In the genomic region with DNA sequence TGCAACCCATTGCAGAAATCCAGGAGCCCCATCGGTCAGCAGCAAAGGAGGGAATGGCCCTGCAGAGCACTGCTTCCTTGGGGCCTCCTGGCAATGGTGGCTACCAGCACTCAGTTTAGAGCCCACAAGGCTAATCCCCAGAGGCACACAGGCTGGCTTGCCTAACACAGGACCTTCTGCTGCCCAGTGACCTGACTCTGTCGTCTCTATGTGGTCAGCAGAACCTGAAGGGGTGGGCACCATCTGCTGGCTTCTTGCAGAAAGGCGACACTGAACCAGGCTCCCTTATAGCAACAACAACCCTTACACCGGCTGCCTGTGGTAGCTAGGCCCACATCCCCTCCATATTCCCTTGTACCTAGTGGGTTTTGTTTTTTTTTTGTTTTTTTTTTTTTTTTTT, we compare ENCODE assay signal across 10 mouse cellular contexts. TPM values are rescaled to one million over a fixed set of nuclear protein-coding genes. Genes with fewer than 3 reads are reported as not detected.
DNase-seq lines count a peak whose midpoint lies in the region; ATAC-seq and TF ChIP-seq lines count a peak whose summit lies in the region.
"Had no signal": no experiment of that assay in that cellular context is flagged by ENCODE, and none has a peak within 500 bp of the region (broad histone marks: within the 10 kb centered on the region; RNA-seq: fewer than 3 reads in every experiment).

No protein-coding gene starts in this region.

- H3K27ac ChIP-seq in midbrain, embryonic 10.5 days (replicated peaks), result no peak overlapping the region
- H3K27ac ChIP-seq in midbrain, embryonic 11.5 days (ENCODE audit: low read depth, low read length), result no peak overlapping the region
- no peak overlapping the region for H3K27ac ChIP-seq in limb, embryonic 14.5 days (replicated peaks; ENCODE audit: low read depth, low read length)
- H3K27ac ChIP-seq in stomach, embryonic 16.5 days (ENCODE audit: low read length), result no peak overlapping the region
- H3K27ac ChIP-seq: liver, embryonic 15.5 days had no signal

- no peaks in the 10 kb centered on the region for H3K36me3 ChIP-seq in midbrain, embryonic 10.5 days
- H3K36me3 ChIP-seq in midbrain, embryonic 11.5 days (ENCODE audit: control insufficient read depth, insufficient read depth, low read length), result no peaks in the 10 kb centered on the region; the same call in 1 of the 2 replicates
- H3K36me3 ChIP-seq in limb, embryonic 14.5 days (ENCODE audit: control insufficient read depth, insufficient read depth, low read length), result no peaks in the 10 kb centered on the region
- H3K36me3 ChIP-seq in stomach, embryonic 16.5 days (ENCODE audit: control insufficient read depth, insufficient read depth, low read length), result no peaks in the 10 kb centered on the region
- H3K36me3 ChIP-seq: embryonic facial prominence, embryonic 13.5 days; liver, embryonic 15.5 days had no signal

- H3K27me3 ChIP-seq in midbrain, embryonic 10.5 days (ENCODE audit: low read depth, poor library complexity, severe bottlenecking), result peaks cover 10% of the 10 kb centered on the region; the same call in 1 of the 2 replicates
- H3K27me3 ChIP-seq in midbrain, embryonic 11.5 days (ENCODE audit: control insufficient read depth, insufficient read depth, low read length), result no peaks in the 10 kb centered on the region
- H3K27me3 ChIP-seq in limb, embryonic 14.5 days (ENCODE audit: control insufficient read depth, insufficient read depth, low read length), result no peaks in the 10 kb centered on the region
- H3K27me3 ChIP-seq in stomach, embryonic 16.5 days (ENCODE audit: control insufficient read depth, insufficient read depth, low read length), result no peaks in the 10 kb centered on the region
- H3K27me3 ChIP-seq: embryonic facial prominence, embryonic 13.5 days; liver, embryonic 15.5 days had no signal

- no peak for TF ChIP-seq POLR2A in limb, embryonic 14.5 days (IDR thresholded peaks at IDR 0.05; ENCODE audit: borderline replicate concordance, extremely low read depth, insufficient read depth, insufficient read length)

- WGBS in midbrain, embryonic 10.5 days, result 49% methylated on average over 4 of the region's 4 CpGs
- WGBS in midbrain, embryonic 11.5 days, result 33% methylated on average over 4 of the region's 4 CpGs
- 48% methylated on average over 4 of the region's 4 CpGs for WGBS in limb, embryonic 14.5 days
- 51% methylated on average over 4 of the region's 4 CpGs for WGBS in stomach, embryonic 16.5 days

- H3K9ac ChIP-seq in midbrain, embryonic 11.5 days (ENCODE audit: low read length), result no peak overlapping the region
- no peak overlapping the region for H3K9ac ChIP-seq in limb, embryonic 14.5 days (ENCODE audit: low read depth, low read length, severe bottlenecking)
- no peak overlapping the region for H3K9ac ChIP-seq in stomach, embryonic 16.5 days (ENCODE audit: low read length)
- H3K9ac ChIP-seq: embryonic facial prominence, embryonic 13.5 days; liver, embryonic 15.5 days had no signal

- H3K4me3 ChIP-seq in midbrain, embryonic 10.5 days, result no peak overlapping the region
- no peak overlapping the region for H3K4me3 ChIP-seq in midbrain, embryonic 11.5 days (ENCODE audit: low read depth, low read length)
- no peak overlapping the region for H3K4me3 ChIP-seq in limb, embryonic 14.5 days (replicated peaks; ENCODE audit: low read length)
- H3K4me3 ChIP-seq in stomach, embryonic 16.5 days (replicated peaks; ENCODE audit: low read length), result no peak overlapping the region
- H3K4me3 ChIP-seq: embryonic facial prominence, embryonic 13.5 days; liver, embryonic 15.5 days had no signal

- no peak overlapping the region for H3K4me2 ChIP-seq in midbrain, embryonic 11.5 days
- H3K4me2 ChIP-seq in limb, embryonic 14.5 days (replicated peaks; ENCODE audit: low read depth, low read length, severe bottlenecking), result no peak overlapping the region
- H3K4me2 ChIP-seq in stomach, embryonic 16.5 days (ENCODE audit: low read depth, low read length), result no peak overlapping the region
- H3K4me2 ChIP-seq: liver, embryonic 15.5 days had no signal

- H3K4me1 ChIP-seq in midbrain, embryonic 10.5 days, result peaks cover 17% of the 10 kb centered on the region
- no peaks in the 10 kb centered on the region; the same call in 1 of the 2 replicates for H3K4me1 ChIP-seq in midbrain, embryonic 11.5 days (ENCODE audit: control insufficient read depth, insufficient read depth, low read length)
- peaks cover 3% of the 10 kb centered on the region for H3K4me1 ChIP-seq in limb, embryonic 14.5 days (ENCODE audit: control insufficient read depth, insufficient read depth, low read length)
- peaks cover 14% of the 10 kb centered on the region for H3K4me1 ChIP-seq in stomach, embryonic 16.5 days (ENCODE audit: control insufficient read depth, insufficient read depth, low read length)

- DNase-seq in adrenal gland, postnatal 10 days, result peak; percentile 70
- no peak for DNase-seq in adrenal gland, postnatal 25 days
- DNase-seq in midbrain, embryonic 10.5 days (ENCODE audit: low spot score), result peak; percentile 52
- no peak for DNase-seq in midbrain, embryonic 11.5 days (ENCODE audit: low spot score, missing footprints)
- peak; percentile 37 for DNase-seq in limb, embryonic 14.5 days (ENCODE audit: low spot score)
- DNase-seq in natural killer cell, adult 2 months (ENCODE audit: low spot score in 2 of 2), result no peak
- DNase-seq in ovary, postnatal 14 days (ENCODE audit: low spot score), result no peak

- no peak for ATAC-seq in midbrain, embryonic 11.5 days (ENCODE audit: low FRiP score)
- ATAC-seq in limb, embryonic 14.5 days (ENCODE audit: low FRiP score, low read depth), result peak; percentile 3; the same call in 1 of the 2 replicates
- peak; percentile 15; the same call in 1 of the 2 replicates for ATAC-seq in stomach, embryonic 16.5 days (ENCODE audit: insufficient read depth, low FRiP score)

- no peaks in the 10 kb centered on the region for H3K9me3 ChIP-seq in midbrain, embryonic 10.5 days (replicated peaks)
- H3K9me3 ChIP-seq in midbrain, embryonic 11.5 days (ENCODE audit: control insufficient read depth, low read length), result no peaks in the 10 kb centered on the region
- no peaks in the 10 kb centered on the region for H3K9me3 ChIP-seq in limb, embryonic 14.5 days (ENCODE audit: control insufficient read depth, low read length)
- no peaks in the 10 kb centered on the region for H3K9me3 ChIP-seq in stomach, embryonic 16.5 days (replicated peaks; ENCODE audit: control insufficient read depth, low read length)
- H3K9me3 ChIP-seq: embryonic facial prominence, embryonic 13.5 days; liver, embryonic 15.5 days had no signal

RNA-seq across cellular contexts. Expression of gene Pwwp2b, which starts 50.2 kb away (rescaled TPM):
- total RNA-seq in adrenal gland, postnatal 10 days (2021), result 10 to 100 TPM in 1 of 2 experiments, 1 to 10 TPM in 1; 9.2 to 22.2 TPM
- 20.9 and 25.4 TPM in 2 replicates for total RNA-seq in adrenal gland, postnatal 25 days (2021)
- polyA plus RNA-seq in midbrain, embryonic 10.5 days (2016; fragmentation: Nextera tagmentation; extraction: Ambion mirVana), result 4.3 and 4.4 TPM in 2 replicates
- 2.6 and 3.3 TPM in 2 replicates for polyA plus RNA-seq in midbrain, embryonic 11.5 days (2014; fragmentation: Nextera tagmentation; extraction: Ambion mirVana)
- polyA plus RNA-seq in limb, embryonic 14.5 days (2012; rRNA removed), result 9.5 and 10.6 TPM in 2 replicates
- 13.1 and 14.1 TPM in 2 replicates for polyA plus RNA-seq in limb, embryonic 14.5 days (2014; fragmentation: Nextera tagmentation; extraction: Ambion mirVana)
- 16.3 and 19.8 TPM in 2 replicates for polyA plus RNA-seq in stomach, embryonic 16.5 days (2015; fragmentation: Nextera tagmentation; extraction: Ambion mirVana)

Comparison
In these comparisons a context has a peak if more than half of its experiments do, and no peak if none do; other contexts are left out.
1. DNase-seq: peak in adrenal gland, postnatal 10 days (single experiment), midbrain, embryonic 10.5 days (single experiment) and limb, embryonic 14.5 days (single experiment); none in adrenal gland, postnatal 25 days (single experiment), midbrain, embryonic 11.5 days (single experiment), natural killer cell, adult 2 months (0 of 2) and ovary, postnatal 14 days (single experiment).